Mouse (Mus musculus) embryo, embryonic 11 days (tissue): Measurements from ENCODE around the gene Nt5c2.

ENCODE experiments used
- DNase-seq: peaks from one replicate; pipeline ENCODE4 v3.0.0-alpha.2; 2015

The Nt5c2 gene

GRCm38 (mm10) chr19:46915406-46916080 lies 99.4 kb downstream of the Nt5c2 start:
- DNase-seq, result peak; percentile 25

- no peak for DNase-seq
Measured at GRCm38 (mm10) chr19:46913626-46914025, 101.3 kb downstream of the Nt5c2 start.

GRCm38 (mm10) chr19:46911492-46911891 lies 103.5 kb downstream of the Nt5c2 start:
- DNase-seq, result no peak

GRCm38 (mm10) chr19:46908977-46909376 lies 106.0 kb downstream of the Nt5c2 start:
- no peak for DNase-seq

- DNase-seq, result no peak
Measured at GRCm38 (mm10) chr19:46908207-46908606, 106.7 kb downstream of the Nt5c2 start.

GRCm38 (mm10) chr19:46905971-46906370 lies 109.0 kb downstream of the Nt5c2 start:
- no peak for DNase-seq

GRCm38 (mm10) chr19:46905383-46905782 lies 109.6 kb downstream of the Nt5c2 start:
- DNase-seq, result no peak

- DNase-seq, result no peak
Measured at GRCm38 (mm10) chr19:46904907-46905306, 110.0 kb downstream of the Nt5c2 start.

- no peak for DNase-seq
Measured at GRCm38 (mm10) chr19:46903379-46903778, 111.6 kb downstream of the Nt5c2 start.

GRCm38 (mm10) chr19:46901323-46901722 lies 113.6 kb downstream of the Nt5c2 start:
- DNase-seq, result no peak

- DNase-seq, result no peak
Measured at GRCm38 (mm10) chr19:46900786-46901185, 114.2 kb downstream of the Nt5c2 start.

- no peak for DNase-seq
Measured at GRCm38 (mm10) chr19:46899871-46900270, 115.1 kb downstream of the Nt5c2 start.

- no peak for DNase-seq
Measured at GRCm38 (mm10) chr19:46899306-46899705, 115.6 kb downstream of the Nt5c2 start.

- no peak for DNase-seq
Measured at GRCm38 (mm10) chr19:46898222-46898621, 116.7 kb downstream of the Nt5c2 start.

GRCm38 (mm10) chr19:46897135-46897534 lies 117.8 kb downstream of the Nt5c2 start:
- no peak for DNase-seq

GRCm38 (mm10) chr19:46893484-46893883 lies 121.5 kb downstream of the Nt5c2 start:
- no peak for DNase-seq

- no peak for DNase-seq
Measured at GRCm38 (mm10) chr19:46892856-46893255, 122.1 kb downstream of the Nt5c2 start.

GRCm38 (mm10) chr19:46890657-46891056 lies 124.3 kb downstream of the Nt5c2 start:
- no peak for DNase-seq

- no peak for DNase-seq
Measured at GRCm38 (mm10) chr19:46889666-46890065, 125.3 kb downstream of the Nt5c2 start.

GRCm38 (mm10) chr19:46887811-46888527 lies 127.0 kb downstream of the Nt5c2 start:
- DNase-seq, result no peak

GRCm38 (mm10) chr19:46886826-46887225 lies 128.1 kb downstream of the Nt5c2 start:
- DNase-seq, result no peak

GRCm38 (mm10) chr19:46885365-46885764 lies 129.6 kb downstream of the Nt5c2 start:
- DNase-seq, result no peak

- no peak for DNase-seq
Measured at GRCm38 (mm10) chr19:46879876-46880275, 135.1 kb downstream of the Nt5c2 start.

- DNase-seq, result peak; percentile 42
Measured at GRCm38 (mm10) chr19:46878346-46878745, 136.6 kb downstream of the Nt5c2 start.

GRCm38 (mm10) chr19:46877886-46878285 lies 137.1 kb downstream of the Nt5c2 start:
- no peak for DNase-seq
